Mouse (Mus musculus) right cerebral cortex, postnatal 25 days (tissue): ENCODE data around the gene Atg2a.
"Not testable (repeated sequence)": the region's sequence is repeated elsewhere in the genome, so short reads cannot be mapped to it uniquely, and the experiment has no call there.

Experiments
- DNase-seq: peaks from one replicate; pipeline ENCODE4 v3.0.0; 2022

Gene Atg2a

GRCm38 (mm10) chr19:6296551-6297210 lies 55.2 kb downstream of the Atg2a start:
- DNase-seq: no peak

GRCm38 (mm10) chr19:6297641-6298040 lies 56.2 kb downstream of the Atg2a start:
- DNase-seq: no peak

- no peak for DNase-seq
These were observed 57.5 kb downstream of the Atg2a start for GRCm38 (mm10) chr19:6299003-6299402.

- no peak for DNase-seq
These were observed 58.2 kb downstream of the Atg2a start for GRCm38 (mm10) chr19:6299450-6300267.

GRCm38 (mm10) chr19:6300402-6300841 lies 59.0 kb downstream of the Atg2a start:
- no peak for DNase-seq

DNA sequence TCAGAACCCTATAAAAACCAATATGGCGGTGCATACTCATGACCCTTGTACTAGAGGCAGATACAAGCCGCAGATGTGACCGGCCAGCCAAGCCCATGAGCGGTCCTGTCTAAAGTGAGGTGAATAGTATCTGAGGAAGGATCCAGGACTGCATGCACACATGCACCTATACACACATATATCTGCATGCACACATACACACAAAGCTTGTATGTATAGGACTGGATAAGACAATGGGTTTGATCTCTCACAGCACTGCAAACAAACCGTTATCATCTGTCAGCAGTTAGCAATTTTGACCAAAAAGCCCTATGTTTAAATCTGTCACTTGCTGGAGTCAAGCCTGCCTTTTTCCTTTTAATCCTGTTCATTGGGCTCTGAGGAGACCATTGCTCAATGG lies 60.6 kb downstream of the Atg2a start:
- no peak for DNase-seq

- DNase-seq: peak; percentile 42
These were observed 61.1 kb downstream of the Atg2a start for GRCm38 (mm10) chr19:6302522-6302921.

DNA sequence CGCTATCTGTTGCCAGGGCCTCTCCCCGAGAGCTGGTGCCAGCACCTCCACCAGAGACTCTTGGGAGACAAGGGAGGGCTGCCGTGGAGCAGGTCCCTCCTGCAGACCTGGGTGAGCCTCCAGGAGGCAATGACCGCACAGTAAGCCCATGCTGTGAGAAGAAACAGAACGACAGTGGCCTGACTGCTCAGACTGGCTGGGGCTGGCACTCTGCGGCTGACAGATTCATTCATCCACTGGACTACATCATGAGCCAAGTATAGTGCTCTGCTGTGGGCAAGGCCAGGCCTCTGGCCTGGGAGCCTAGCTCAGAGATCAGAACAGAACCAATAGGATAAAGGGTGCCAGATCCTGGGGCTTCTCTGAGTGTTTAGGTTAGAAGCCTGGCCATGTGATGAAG lies 62.4 kb downstream of the Atg2a start:
- DNase-seq: no peak

GRCm38 (mm10) chr19:6304787-6305516 lies 63.5 kb downstream of the Atg2a start:
- peak; percentile 73 for DNase-seq

DNA sequence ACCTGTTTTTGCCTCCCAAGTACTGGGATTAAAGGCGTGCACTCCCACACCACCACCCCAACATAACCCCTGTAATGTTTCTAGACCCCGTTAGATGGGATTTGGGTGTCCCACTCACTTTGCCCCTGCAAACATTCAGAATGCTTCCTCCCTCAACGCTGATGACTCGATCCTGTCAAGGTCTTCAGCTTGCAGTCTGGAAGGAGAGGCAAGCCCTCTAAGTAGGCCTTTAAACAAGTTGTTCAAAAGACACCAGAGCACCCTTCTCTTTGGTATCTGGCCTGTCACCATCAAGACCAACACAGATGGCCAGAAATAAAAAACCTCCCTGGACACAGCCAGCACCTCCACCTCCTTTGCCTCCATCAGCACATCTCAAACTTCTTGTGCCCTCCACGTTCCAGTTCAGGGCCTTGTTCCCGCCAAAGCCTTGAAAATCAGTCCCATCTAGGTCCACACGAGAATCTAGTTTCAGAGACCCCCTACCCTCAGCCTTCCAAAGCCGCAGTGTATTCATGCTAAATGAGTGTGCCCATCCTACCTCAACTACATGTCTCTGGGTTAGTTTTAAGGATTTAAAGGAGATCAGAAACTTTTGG lies 64.1 kb downstream of the Atg2a start:
- no peak for DNase-seq

DNA sequence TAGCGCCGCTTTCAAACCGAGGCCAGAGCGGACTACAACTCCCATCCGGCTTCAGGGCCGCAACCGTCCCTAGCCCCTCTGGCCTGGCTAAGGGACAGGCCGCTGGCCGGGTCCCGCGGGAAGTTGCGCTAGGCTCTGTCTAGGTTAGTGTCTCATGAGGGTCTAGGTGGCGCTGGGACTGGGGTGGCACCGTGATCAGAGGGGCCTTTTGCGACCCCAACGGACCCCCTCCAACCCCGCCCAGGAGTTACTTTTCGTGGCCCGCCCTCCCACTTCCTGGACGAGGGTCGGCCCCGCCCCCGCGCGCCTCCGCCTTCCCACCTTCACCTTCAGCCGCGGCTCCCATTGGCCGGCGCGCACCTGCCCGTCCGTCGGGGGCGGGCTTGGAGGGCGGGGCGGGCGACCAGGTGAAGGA lies 64.7 kb downstream of the Atg2a start, which contains the start of gene Cdc42bpg:
Cdc42bpg (plus strand) TSS at position 320 of the 415 bp plus-strand sequence.
- peak; percentile 43 for DNase-seq

GRCm38 (mm10) chr19:6306586-6306985 lies 65.1 kb downstream of the Atg2a start:
- DNase-seq: peak; percentile 36

GRCm38 (mm10) chr19:6307733-6308531 lies 66.5 kb downstream of the Atg2a start:
- no peak for DNase-seq

- no peak for DNase-seq
These were observed 68.7 kb downstream of the Atg2a start for GRCm38 (mm10) chr19:6310181-6310580.

GRCm38 (mm10) chr19:6311783-6312182 lies 70.3 kb downstream of the Atg2a start:
- not testable (repeated sequence) for DNase-seq
